Mouse (Mus musculus) intestine, embryonic 16.5 days (tissue): ENCODE measurements around the gene Pappa2. TPM values are rescaled to one million over a fixed set of nuclear protein-coding genes. Genes with fewer than 3 reads are reported as not detected.
A peak's percentile ranks its signal among the peaks of the same experiment; 100 is the strongest.

Experiments used
- ATAC-seq: fragments of 200-750 bp; cut with Nextera tagmentation; 2 replicates; pipeline ENCODE4 v1.8.0; 2017; ENCODE audit warnings: moderate TSS enrichment, moderate library complexity
- H3K27ac ChIP-seq: fragments of 300-500 bp; sonication (generic); 2 replicates; pipeline ENCODE4 v1.5.1; 2014; ENCODE audit warnings: mild to moderate bottlenecking, low read length
- H3K27me3 ChIP-seq: fragments of 300-500 bp; sonication (generic); replicated peaks from 2 replicates; pipeline ENCODE4 v1.6.1; 2014; ENCODE audit warnings: low read length, control low read depth, mixed read lengths; ENCODE audit not compliant: control insufficient read depth, insufficient read depth
- H3K36me3 ChIP-seq: fragments of 300-500 bp; sonication (generic); 2 replicates; pipeline ENCODE4 v1.6.1; 2014; ENCODE audit warnings: low read length, control low read depth; ENCODE audit not compliant: control insufficient read depth, insufficient read depth
- H3K4me1 ChIP-seq: fragments of 300-500 bp; sonication (generic); 2 replicates; pipeline ENCODE4 v1.6.1; 2014; ENCODE audit warnings: low read length, control low read depth, mixed read lengths; ENCODE audit not compliant: control insufficient read depth, insufficient read depth
- H3K4me2 ChIP-seq: fragments of 300-500 bp; sonication (generic); 2 replicates; pipeline ENCODE4 v1.6.1; 2014; ENCODE audit warnings: low read depth, low read length, control low read depth
- H3K4me3 ChIP-seq: fragments of 300-500 bp; sonication (generic); 2 replicates; pipeline ENCODE4 v1.5.1; 2014; ENCODE audit warnings: mild to moderate bottlenecking, low read length
- H3K9ac ChIP-seq: fragments of 300-500 bp; sonication (generic); 2 replicates; pipeline ENCODE4 v1.6.1; 2014; ENCODE audit warnings: low read depth, low read length
- H3K9me3 ChIP-seq: fragments of 300-500 bp; sonication (generic); 2 replicates; pipeline ENCODE4 v1.6.1; 2016; ENCODE audit warnings: low read length, control low read depth; ENCODE audit not compliant: control insufficient read depth
- WGBS: fragments of 180-500 bp; shearing (Covaris S2); extraction: QIAGEN DNeasy Blood & Tissue Kit; methylation state at CpG from one replicate; pipeline ENCODE4 v1.1.7; 2014; 5-methylcytosine and 5-hydroxymethylcytosine counted together
- polyA plus RNA-seq: library from polyadenylated mRNA; unstranded; fragments of >200 nt; fragmentation: Nextera tagmentation; extraction: Ambion mirVana; gene quantifications from 2 replicates; pipeline ENCODE4 v1.2.1, GENCODE M21; 2015

Gene Pappa2
- polyA plus RNA-seq, 1 experiment from 2014 or later = 0.05 TPM

- H3K27ac ChIP-seq = no peak overlapping the region
- no peak overlapping the region for H3K9ac ChIP-seq
- no peaks in the 10 kb centered on the region for H3K27me3 ChIP-seq
- peak; percentile 84 for ATAC-seq
- no peak overlapping the region for H3K4me3 ChIP-seq
- H3K36me3 ChIP-seq = no peaks in the 10 kb centered on the region
- WGBS = 41% methylated on average over 6 of the region's 6 CpGs
- H3K4me1 ChIP-seq = no peaks in the 10 kb centered on the region
- no peaks in the 10 kb centered on the region for H3K9me3 ChIP-seq
- H3K4me2 ChIP-seq = no peak overlapping the region
Observed at GRCm38 (mm10) chr1:158953479-158954207, 26.6 kb downstream of the Pappa2 start.

- ATAC-seq = no peak
- Histone ChIP-seq H3K4me2 (no peak overlapping the region), H3K27ac (no peak overlapping the region), H3K4me3 (no peak overlapping the region), H3K36me3 (no peaks in the 10 kb centered on the region), H3K9ac (no peak overlapping the region), H3K4me1 (no peaks in the 10 kb centered on the region), H3K9me3 (no peaks in the 10 kb centered on the region), H3K27me3 (no peaks in the 10 kb centered on the region)
- WGBS = 86% methylated on average over 6 of the region's 6 CpGs
Observed at GRCm38 (mm10) chr1:158949041-158949440, 31.2 kb downstream of the Pappa2 start.

DNA sequence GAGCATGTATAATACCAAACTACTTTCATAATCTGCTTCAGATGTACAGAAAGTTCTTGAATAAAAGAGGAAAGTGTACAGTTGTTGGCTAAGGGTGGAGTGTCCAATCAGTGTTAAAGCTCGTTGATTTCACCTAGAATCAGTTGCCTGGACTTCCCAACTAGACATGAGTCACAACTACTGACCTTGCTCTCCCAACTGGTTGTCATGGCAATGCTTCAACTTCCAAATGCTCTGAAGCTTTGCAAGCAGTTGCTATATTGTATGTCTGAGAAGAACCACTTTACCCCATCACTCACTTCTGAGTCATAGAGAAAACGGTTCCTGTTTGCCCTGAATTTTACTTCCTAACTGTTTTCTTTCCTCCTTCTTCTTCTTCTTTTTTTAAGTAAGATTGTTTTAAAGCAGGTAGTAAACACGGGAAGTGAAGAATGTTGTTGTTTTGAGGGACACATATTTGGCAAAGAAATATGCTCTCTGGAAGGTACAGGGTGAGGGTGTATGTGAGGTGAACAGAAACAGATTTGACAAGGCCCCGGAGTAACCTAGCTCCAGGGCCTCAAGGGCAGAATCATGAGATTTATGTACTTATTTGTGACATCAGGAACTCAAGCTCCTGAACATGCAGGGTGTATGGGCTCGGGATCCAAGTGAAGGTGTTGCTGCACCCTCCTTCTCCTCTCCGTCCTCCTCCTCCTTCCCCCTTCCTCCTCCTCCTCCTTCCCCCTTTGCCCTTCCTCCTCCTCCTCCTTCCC is 32.1 kb downstream of the Pappa2 start:
- Histone ChIP-seq H3K27ac (no peak overlapping the region), H3K27me3 (no peaks in the 10 kb centered on the region), H3K4me3 (no peak overlapping the region), H3K9ac (no peak overlapping the region), H3K4me1 (no peaks in the 10 kb centered on the region), H3K9me3 (no peaks in the 10 kb centered on the region), H3K4me2 (no peak overlapping the region), H3K36me3 (no peaks in the 10 kb centered on the region)
- whole genome bisulfite sequencing = 59% methylated on average over 6 of the region's 6 CpGs
- no peak for ATAC-seq

DNA sequence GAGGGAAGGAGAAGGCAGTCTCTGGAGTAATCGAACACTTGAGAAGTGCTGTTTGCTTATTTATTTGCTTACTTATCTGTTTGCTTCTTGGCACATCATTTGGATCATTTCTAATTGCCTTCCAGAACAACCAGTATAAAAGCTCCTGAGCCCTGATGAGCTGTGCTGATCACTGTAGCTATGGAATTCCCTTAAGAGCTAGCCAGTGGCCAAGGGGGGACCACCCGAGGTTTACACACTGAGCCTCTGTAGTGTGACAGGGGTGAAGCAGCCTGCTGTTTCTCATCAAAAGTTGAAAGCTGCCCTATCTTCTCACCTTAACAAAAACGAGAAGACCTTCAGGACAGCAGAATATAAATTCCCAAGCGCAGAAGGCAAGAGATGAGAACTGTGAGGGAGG is 35.4 kb downstream of the Pappa2 start:
- H3K36me3 ChIP-seq = no peaks in the 10 kb centered on the region
- H3K27me3 ChIP-seq = no peaks in the 10 kb centered on the region
- H3K4me3 ChIP-seq = no peak overlapping the region
- no peak overlapping the region for H3K27ac ChIP-seq
- H3K4me2 ChIP-seq = no peak overlapping the region
- no peak overlapping the region for H3K9ac ChIP-seq
- no peaks in the 10 kb centered on the region for H3K9me3 ChIP-seq
- no peaks in the 10 kb centered on the region for H3K4me1 ChIP-seq
- WGBS = 49% methylated on average over 4 of the region's 4 CpGs
- ATAC-seq = no peak

DNA sequence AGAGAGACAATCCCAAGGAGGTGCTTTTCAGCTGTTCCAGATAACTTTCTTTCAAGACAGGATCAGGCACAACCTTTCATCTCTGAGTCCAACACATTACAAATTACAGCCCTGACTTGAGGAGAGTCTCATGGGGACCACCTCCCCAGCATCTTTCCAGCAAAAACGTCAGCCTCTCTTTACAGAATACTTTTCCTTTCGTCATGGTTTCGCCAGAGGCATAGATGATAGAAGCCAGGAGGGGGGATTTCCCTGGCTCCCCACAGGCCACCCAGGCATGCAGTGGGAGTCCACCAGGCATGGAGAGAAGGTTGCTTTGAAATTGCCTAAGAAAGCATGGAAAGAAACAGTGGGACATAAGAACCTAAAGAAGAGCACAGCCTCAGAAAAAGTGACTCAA is 37.4 kb downstream of the Pappa2 start:
- Histone ChIP-seq H3K4me1 (no peaks in the 10 kb centered on the region), H3K27me3 (no peaks in the 10 kb centered on the region), H3K4me2 (no peak overlapping the region), H3K27ac (no peak overlapping the region), H3K9ac (no peak overlapping the region), H3K36me3 (no peaks in the 10 kb centered on the region), H3K4me3 (no peak overlapping the region), H3K9me3 (no peaks in the 10 kb centered on the region)
- no peak for ATAC-seq
- WGBS = 63% methylated on average over 3 of the region's 3 CpGs

DNA sequence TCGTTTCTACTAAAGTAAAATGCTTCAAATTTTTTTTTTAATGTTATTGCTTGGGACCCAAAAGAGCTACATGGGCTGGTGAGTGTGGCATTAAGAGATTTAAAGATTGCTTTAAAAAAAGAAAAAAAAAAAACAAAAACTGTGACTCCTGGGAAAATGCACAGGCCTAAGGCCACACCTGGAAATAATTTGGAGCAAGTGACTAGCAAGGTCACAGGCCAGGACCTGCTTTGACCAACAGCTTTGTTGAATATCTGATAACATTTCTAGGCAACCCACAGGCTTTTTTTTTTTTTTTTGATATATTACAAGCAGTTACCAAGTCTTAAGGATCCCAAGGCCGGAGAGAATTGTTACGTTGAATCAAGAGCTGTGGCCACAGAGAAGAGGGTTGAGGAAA is 39.3 kb downstream of the Pappa2 start:
- H3K9ac ChIP-seq = no peak overlapping the region
- H3K9me3 ChIP-seq = no peaks in the 10 kb centered on the region
- no peak overlapping the region for H3K27ac ChIP-seq
- H3K27me3 ChIP-seq = no peaks in the 10 kb centered on the region
- H3K4me3 ChIP-seq = no peak overlapping the region
- H3K36me3 ChIP-seq = no peaks in the 10 kb centered on the region
- H3K4me2 ChIP-seq = no peak overlapping the region
- 77% methylated on average over 3 of the region's 3 CpGs for WGBS
- no peaks in the 10 kb centered on the region for H3K4me1 ChIP-seq
- no peak for ATAC-seq

- WGBS = 89% methylated on average over 3 of the region's 3 CpGs
- H3K4me3 ChIP-seq = no peak overlapping the region
Observed at GRCm38 (mm10) chr1:158934447-158934846, 45.8 kb downstream of the Pappa2 start.

GRCm38 (mm10) chr1:158931202-158931827 is 49.0 kb downstream of the Pappa2 start:
- Histone ChIP-seq H3K9me3 (no peaks in the 10 kb centered on the region), H3K27ac (no peak overlapping the region), H3K9ac (no peak overlapping the region), H3K36me3 (no peaks in the 10 kb centered on the region), H3K27me3 (no peaks in the 10 kb centered on the region), H3K4me1 (no peaks in the 10 kb centered on the region), H3K4me2 (no peak overlapping the region), H3K4me3 (no peak overlapping the region)
- WGBS = 56% methylated on average over 6 of the region's 6 CpGs
- 0 out of 2 replicates have a peak, but pooled peaks have one; percentile 18 for ATAC-seq

More at GRCm38 (mm10) chr1:158934447-158934846, 45.8 kb downstream of the Pappa2 start:
- H3K9ac ChIP-seq = no peak overlapping the region
- H3K36me3 ChIP-seq = no peaks in the 10 kb centered on the region
- H3K9me3 ChIP-seq = no peaks in the 10 kb centered on the region
- no peak overlapping the region for H3K4me2 ChIP-seq
- no peak for ATAC-seq
- H3K27ac ChIP-seq = no peak overlapping the region
- H3K27me3 ChIP-seq = no peaks in the 10 kb centered on the region
- H3K4me1 ChIP-seq = no peaks in the 10 kb centered on the region

DNA sequence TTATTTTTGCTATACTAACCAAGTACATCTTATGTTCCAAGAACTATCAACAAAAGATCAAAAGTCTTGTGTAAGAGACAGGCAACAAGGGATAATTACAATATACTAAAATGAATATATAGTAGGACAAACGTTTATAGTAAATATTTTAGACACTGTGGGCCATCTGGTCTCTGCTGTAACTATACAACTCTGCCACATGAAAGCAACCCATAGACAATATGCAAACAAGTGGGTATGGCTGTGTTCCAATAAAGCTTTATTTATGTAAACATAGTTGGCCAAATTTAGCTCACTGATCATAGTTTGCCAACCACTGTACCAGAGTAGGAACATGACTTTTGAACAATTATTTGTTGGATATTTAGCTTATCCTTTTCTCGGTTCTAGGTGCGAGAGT is 50.9 kb downstream of the Pappa2 start:
- H3K36me3 ChIP-seq = no peaks in the 10 kb centered on the region
- H3K4me1 ChIP-seq = no peaks in the 10 kb centered on the region
- no peak for ATAC-seq
- H3K27ac ChIP-seq = no peak overlapping the region
- WGBS = 73% methylated on average over 3 of the region's 3 CpGs
- H3K4me3 ChIP-seq = no peak overlapping the region
- H3K4me2 ChIP-seq = no peak overlapping the region
- H3K27me3 ChIP-seq = no peaks in the 10 kb centered on the region
- no peak overlapping the region for H3K9ac ChIP-seq
- no peaks in the 10 kb centered on the region for H3K9me3 ChIP-seq
